Mouse (Mus musculus) adrenal gland, adult (tissue): Measurements from ENCODE around the gene Nfkbie.

ENCODE experiments used
- DNase-seq, 2 experiments: peaks; one replicate each; pipeline ENCODE4 v3.0.0; 2022 to 2023; ENCODE audit warnings: low spot score in 1 of 2; ENCODE audit not compliant: inconsistent age in 2 of 2

The Nfkbie gene

GRCm38 (mm10) chr17:45594881-45595735 lies 39.6 kb downstream of the Nfkbie start:
- DNase-seq = peak; percentile 89 to 93

GRCm38 (mm10) chr17:45595736-45596390 lies 40.4 kb downstream of the Nfkbie start:
- no peak for DNase-seq

DNA sequence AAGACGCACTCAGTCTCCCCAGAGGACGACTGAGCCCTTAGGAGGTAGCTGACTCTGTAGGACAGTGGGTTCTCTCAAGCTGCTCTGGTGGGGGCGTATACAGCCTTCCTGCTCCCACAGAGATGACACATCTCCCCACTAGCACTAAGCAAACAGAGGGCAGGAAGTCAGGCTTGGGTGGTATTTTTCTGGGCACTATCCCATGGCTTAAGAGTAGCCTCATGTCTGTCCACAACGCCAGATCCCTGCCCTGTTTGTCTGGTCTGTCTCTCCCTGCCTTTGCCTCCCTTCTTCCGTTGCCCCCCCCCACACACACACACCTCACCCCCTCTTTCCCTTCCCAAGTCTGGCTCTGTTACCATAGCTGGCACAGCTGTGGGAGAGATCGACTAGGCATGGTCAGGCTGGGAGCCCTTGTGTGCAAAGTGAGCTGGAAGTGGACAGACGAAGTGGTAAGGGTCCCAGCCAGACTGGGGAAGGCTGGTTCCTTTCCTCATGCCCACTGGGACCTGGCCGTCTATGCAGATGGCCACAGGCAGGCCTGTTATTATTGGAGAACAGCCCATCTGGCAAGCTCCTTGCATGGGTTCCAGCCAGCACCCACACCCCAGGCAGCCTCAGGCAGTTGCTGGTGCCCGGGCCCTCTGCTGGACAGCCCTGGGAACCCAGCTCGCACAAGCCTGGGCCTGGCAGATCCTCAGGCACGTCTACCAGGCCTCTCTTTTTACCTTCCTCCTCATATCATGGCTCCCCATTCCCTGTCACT lies 41.3 kb downstream of the Nfkbie start:
- peak; percentile 88 to 95 for DNase-seq

- DNase-seq = peak in 1 of 2 experiments; percentile 72
Observed at GRCm38 (mm10) chr17:45597787-45598186, 42.3 kb downstream of the Nfkbie start.

DNA sequence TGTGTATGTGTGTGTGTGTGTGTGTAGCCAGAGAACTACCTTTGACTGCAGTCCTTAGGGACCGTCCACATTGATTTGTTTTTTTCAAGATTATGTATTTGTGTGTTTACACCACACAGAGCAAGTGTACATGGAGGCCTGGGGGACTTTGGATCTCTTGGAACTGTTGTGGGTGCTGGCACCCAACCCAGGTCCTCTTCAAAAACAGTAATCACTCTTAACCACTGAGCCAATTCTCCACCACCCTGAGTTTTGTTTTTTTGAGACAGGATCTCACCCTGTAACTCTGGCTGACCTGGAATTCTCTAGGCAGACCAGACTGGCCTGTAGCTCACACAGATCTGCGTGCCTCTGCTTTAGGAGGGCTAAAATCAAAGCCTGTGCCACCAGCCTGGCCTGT lies 42.9 kb downstream of the Nfkbie start:
- peak in 1 of 2 experiments; percentile 49 for DNase-seq

- DNase-seq = peak in 1 of 2 experiments; percentile 40
Observed at GRCm38 (mm10) chr17:45598891-45599290, 43.4 kb downstream of the Nfkbie start.

DNA sequence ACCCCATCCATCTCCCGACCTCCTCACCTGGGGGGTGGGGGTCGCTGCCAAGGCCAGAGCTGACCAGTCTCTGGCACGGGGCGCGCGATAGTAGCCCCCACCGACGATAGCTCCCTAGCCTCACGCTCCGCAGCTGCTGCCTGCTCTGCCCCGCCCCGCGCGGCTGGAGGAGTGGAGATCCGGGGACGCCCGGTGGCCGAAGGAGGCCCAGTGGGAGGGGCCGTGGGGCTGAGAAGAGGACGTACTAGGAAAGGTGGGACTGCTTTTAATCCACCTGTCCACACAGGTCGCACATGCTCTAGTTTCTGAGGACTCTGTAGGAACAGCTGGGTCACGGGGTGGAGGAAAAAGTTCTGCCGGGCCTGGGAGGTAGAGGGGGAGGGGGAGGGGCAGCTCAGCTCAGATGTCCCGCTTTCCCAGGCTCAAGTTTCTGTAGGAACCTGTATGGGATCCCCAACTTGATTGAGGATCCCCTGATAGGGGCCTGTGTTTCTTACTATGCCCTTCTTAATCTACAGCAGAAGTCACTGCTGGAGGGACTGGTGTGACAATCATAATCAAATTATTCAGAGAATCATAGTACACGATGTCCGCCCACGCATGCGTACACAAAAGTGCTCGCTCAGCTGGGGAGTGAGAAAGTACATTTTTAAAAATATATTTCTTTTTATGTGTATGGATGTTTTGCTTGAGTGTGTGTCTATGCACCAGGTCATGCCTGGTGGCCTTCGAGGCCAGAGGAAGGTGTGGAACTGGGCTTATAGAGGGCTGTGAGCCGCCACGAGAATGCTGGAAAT lies 44.1 kb downstream of the Nfkbie start, which contains the start of gene Slc29a1:
TSS of gene Slc29a1 (minus strand) at position 161 of the 797 bp plus-strand sequence.
- peak; percentile 83 to 88 for DNase-seq

GRCm38 (mm10) chr17:45600267-45600666 lies 44.8 kb downstream of the Nfkbie start:
- DNase-seq = no peak

- DNase-seq = peak in 1 of 2 experiments; percentile 43
Observed at GRCm38 (mm10) chr17:45601325-45601724, 45.8 kb downstream of the Nfkbie start.

DNA sequence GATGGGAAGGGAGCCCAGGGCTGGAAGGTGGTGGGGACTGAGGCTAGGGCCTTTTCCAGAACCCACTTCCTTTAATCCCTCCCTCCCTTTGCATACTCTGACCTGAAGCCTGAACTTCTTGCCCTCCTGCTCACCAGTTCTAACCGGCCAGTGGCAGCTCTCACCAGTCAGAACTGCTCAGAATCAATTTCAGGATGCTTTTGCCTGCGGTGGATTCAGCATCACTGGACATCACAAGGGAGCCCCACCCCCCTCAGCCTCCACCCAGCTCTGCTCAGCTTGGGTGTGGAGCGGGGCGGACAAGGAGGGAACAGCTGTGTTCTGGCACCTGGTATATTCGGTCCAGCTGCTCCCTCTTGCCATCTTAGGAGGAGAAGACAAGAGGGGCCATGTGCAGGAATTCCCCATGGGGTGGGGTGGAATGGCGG lies 46.4 kb downstream of the Nfkbie start, which contains the start of gene Mymx:
TSS of gene Mymx (minus strand) at position 226 of the 428 bp plus-strand sequence.
- no peak for DNase-seq

DNA sequence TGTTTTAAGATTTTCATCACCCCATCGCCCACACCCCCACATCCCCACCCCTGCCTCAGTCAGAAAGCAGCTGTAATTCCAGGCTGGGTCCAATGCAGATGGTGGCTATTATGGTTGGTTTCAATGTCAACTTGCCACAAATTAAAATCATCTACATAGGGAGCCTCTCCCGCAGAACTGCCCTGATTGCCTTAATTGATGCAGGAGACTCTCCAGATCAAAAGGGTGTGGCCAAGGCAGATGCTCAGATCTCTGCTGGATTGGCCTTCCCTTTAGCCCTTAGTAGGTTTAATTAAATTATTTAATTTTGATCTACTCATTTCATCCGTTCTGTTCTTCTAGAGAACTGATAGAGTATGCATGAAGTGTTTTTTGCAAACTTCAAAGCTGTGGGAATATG lies 47.5 kb downstream of the Nfkbie start:
- DNase-seq = no peak

DNA sequence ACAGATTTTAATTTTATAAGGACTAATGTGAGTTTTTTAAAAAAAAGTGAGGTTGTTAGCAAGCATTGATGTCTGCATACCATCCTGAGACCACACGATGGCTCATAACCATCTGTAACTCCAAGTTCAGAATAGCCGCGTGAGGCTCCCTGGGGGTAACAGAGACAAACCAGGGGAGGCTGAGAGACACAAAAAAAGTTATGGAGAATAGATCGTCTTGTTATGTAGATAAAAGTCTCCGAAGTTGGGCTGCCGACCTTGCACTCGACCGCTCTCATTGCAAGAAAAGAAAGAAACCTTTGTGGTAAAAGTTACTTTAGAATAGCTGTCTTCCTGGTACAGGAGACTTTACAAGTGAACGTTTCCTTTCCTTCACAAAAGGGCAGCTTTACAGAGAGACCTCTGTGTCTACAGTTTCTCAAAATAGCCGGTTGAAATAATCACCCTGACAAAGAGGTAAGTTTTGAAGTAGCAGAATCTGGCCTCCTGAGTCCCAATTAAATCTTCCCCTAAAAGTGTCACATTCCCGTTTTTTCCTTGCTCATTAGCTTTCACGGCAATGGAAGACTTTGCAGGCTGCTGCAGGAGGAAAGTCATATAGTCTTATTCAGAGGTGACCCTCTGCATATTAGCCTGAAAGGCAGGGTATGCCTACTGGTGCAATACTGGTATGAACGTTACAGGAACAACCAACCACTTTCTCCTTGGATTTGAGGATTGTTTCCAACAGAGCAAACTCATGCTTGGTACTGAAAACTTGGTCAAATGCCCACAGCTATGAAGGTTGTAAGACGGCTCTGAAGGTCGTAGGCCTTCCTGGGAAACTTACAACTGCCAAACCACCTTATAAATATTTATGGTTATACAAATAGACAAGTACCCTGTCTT lies 51.7 kb downstream of the Nfkbie start:
- no peak for DNase-seq

- DNase-seq = no peak
Observed at GRCm38 (mm10) chr17:45608396-45608795, 52.9 kb downstream of the Nfkbie start.

DNA sequence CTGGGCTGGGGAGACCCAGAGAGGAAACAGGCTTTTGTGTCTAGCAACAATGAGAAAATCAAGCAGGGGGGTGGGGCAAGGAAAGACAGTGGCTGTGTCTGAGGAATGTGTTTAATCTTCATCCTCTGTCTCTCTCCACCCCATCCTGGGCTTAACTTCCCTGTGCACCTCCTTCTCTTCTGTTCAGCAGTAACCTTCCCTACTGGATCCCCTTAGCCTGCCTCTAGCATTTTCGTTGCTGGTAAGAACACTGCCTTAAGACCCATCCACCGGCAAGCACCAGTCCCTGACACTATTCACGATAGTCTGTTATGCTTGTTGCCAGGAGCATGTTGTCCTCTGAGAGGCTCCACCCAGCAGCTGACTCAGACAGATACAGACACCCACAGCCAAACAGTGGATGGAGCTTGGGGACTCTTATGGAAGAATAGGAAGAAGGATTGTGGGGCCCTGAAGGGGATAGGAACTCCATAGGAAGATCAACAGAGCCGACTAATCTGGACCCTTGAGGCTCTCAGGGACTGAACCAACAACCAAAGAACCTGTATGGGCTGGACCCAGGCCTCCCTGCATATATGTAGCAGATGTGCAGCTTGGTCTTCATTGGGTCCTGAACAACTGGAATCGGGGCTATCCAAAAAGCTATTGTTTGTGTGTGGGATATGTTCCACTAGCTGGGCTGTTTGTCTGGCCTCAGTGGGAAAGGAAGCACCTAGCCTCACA lies 54.8 kb downstream of the Nfkbie start:
- DNase-seq = peak in 1 of 2 experiments; percentile 80

DNA sequence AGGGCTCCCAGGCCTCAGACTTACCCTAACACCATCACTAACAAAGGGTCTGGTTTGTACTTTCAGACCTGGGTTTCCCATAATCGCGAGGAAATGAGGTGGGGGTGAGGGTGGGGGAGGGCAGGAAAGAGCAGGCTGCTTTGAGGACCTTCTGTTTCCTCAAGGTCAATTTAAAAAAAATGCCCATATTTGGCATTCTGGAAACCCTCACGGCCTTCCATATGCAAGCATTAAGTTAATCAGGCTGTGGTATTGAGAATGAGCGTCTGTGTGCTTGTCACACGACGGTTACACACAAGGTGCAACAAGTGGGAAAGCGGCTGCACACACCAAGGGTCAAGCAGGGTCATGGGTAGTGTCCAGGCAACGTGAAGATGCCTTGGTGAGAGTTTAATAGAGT lies 56.5 kb downstream of the Nfkbie start:
- no peak for DNase-seq
